Mouse (Mus musculus) lung, embryonic 14.5 days (tissue): ENCODE measurements at regions not wholly inside any gene's neighbourhood (a gene's known extent, or its start where the extent isn't known, plus 50 kb on each side); places are given as distances from the start of the nearest gene placed in this dataset.
"Not testable (repeated sequence)": the region's sequence is repeated elsewhere in the genome, so short reads cannot be mapped to it uniquely, and the experiment has no call there.

Experiments used
- ATAC-seq: fragments of 200-750 bp; cut with Nextera tagmentation; 2 replicates; pipeline ENCODE4 v1.8.0; 2017; ENCODE audit warnings: mild to moderate bottlenecking, moderate TSS enrichment, moderate library complexity; ENCODE audit not compliant: insufficient read depth
- DNase-seq: peaks from one replicate; pipeline ENCODE4 v3.0.0-alpha.2; 2015
- H3K27ac ChIP-seq: fragments of 300-500 bp; sonication (generic); 2 replicates; pipeline ENCODE4 v1.5.1; 2014; ENCODE audit warnings: low read depth, mild to moderate bottlenecking, moderate library complexity
- H3K27me3 ChIP-seq: fragments of 300-500 bp; sonication (generic); 2 replicates; pipeline ENCODE4 v1.6.1; 2014; ENCODE audit warnings: low read length, control low read depth; ENCODE audit not compliant: insufficient read depth
- H3K36me3 ChIP-seq: fragments of 300-500 bp; sonication (generic); 2 replicates; pipeline ENCODE4 v1.6.1; 2014; ENCODE audit warnings: control low read depth; ENCODE audit not compliant: insufficient read depth
- H3K4me1 ChIP-seq: fragments of 300-500 bp; sonication (generic); 2 replicates; pipeline ENCODE4 v1.6.1; 2014; ENCODE audit warnings: antibody characterized with exemption, control low read depth; ENCODE audit not compliant: insufficient read depth
- H3K4me2 ChIP-seq: fragments of 300-500 bp; sonication (generic); 2 replicates; pipeline ENCODE4 v1.6.1; 2014; ENCODE audit warnings: mild to moderate bottlenecking
- H3K4me3 ChIP-seq: fragments of 300-500 bp; sonication (generic); 2 replicates; pipeline ENCODE4 v1.5.1; 2014; ENCODE audit warnings: low read depth, low read length
- H3K9ac ChIP-seq: fragments of 300-500 bp; sonication (generic); 2 replicates; pipeline ENCODE4 v1.6.1; 2014
- H3K9me3 ChIP-seq: fragments of 300-500 bp; sonication (generic); 2 replicates; pipeline ENCODE4 v1.6.1; 2016; ENCODE audit warnings: low read depth, low read length, control low read depth
- CTCF ChIP-seq: IDR thresholded peaks from 2 replicates; pipeline ENCODE4 v1.5.1; 2016; ENCODE audit warnings: antibody characterized with exemption, low read depth
- WGBS: fragments of 180-500 bp; shearing (Covaris S2); extraction: QIAGEN DNeasy Blood & Tissue Kit; methylation state at CpG from one replicate; pipeline ENCODE4 v1.1.7; 2014; 5-methylcytosine and 5-hydroxymethylcytosine counted together

- Histone ChIP-seq H3K36me3 (no peaks in the 10 kb centered on the region), H3K27me3 (no peaks in the 10 kb centered on the region), H3K9ac (no peak overlapping the region), H3K4me3 (no peak overlapping the region), H3K4me2 (no peak overlapping the region), H3K9me3 (no peaks in the 10 kb centered on the region; the same call in 1 of the 2 replicates), H3K4me1 (no peaks in the 10 kb centered on the region), H3K27ac (no peak overlapping the region)
- DNase-seq (no peak), ATAC-seq (no peak)
- WGBS = 84% methylated on average over 5 of the region's 5 CpGs
- no peak for TF ChIP-seq CTCF
Observed at GRCm38 (mm10) chr7:87096500-87096899, 100.6 kb downstream of the Vmn2r79 start.

- not testable (repeated sequence) for ATAC-seq, H3K9ac ChIP-seq, H3K4me1 ChIP-seq, H3K27me3 ChIP-seq, H3K9me3 ChIP-seq, DNase-seq, H3K36me3 ChIP-seq, H3K4me2 ChIP-seq, H3K27ac ChIP-seq, H3K4me3 ChIP-seq
- 43% methylated on average over 1 of the region's 1 CpGs for WGBS
Observed at GRCm38 (mm10) chr7:87099611-87100010, 103.7 kb downstream of the Vmn2r79 start.

- not testable (repeated sequence) for H3K9ac ChIP-seq, DNase-seq, H3K9me3 ChIP-seq, ATAC-seq, H3K4me1 ChIP-seq, H3K27me3 ChIP-seq, H3K4me2 ChIP-seq, H3K27ac ChIP-seq, H3K36me3 ChIP-seq, H3K4me3 ChIP-seq
Observed at GRCm38 (mm10) chr7:87100377-87100776, 104.5 kb downstream of the Vmn2r79 start.

GRCm38 (mm10) chr7:87101281-87101680 is 105.4 kb downstream of the Vmn2r79 start:
- WGBS = 77% methylated on average over 5 of the region's 5 CpGs
- not testable (repeated sequence) for DNase-seq, H3K27me3 ChIP-seq

GRCm38 (mm10) chr7:87110312-87110984 is 114.5 kb downstream of the Vmn2r79 start:
- TF ChIP-seq CTCF = peak; percentile 67
- Histone ChIP-seq H3K9me3 (no peaks in the 10 kb centered on the region), H3K9ac (no peak overlapping the region), H3K27ac (no peak overlapping the region), H3K27me3 (no peaks in the 10 kb centered on the region), H3K36me3 (no peaks in the 10 kb centered on the region), H3K4me1 (no peaks in the 10 kb centered on the region), H3K4me2 (no peak overlapping the region), H3K4me3 (no peak overlapping the region)
- 27% methylated on average over 3 of the region's 3 CpGs for WGBS
- ATAC-seq (peak; percentile 66), DNase-seq (peak; percentile 89)

More at GRCm38 (mm10) chr7:87101281-87101680, 105.4 kb downstream of the Vmn2r79 start:
- ATAC-seq, H3K9ac ChIP-seq, H3K27ac ChIP-seq, H3K4me1 ChIP-seq, H3K4me2 ChIP-seq, H3K9me3 ChIP-seq, H3K36me3 ChIP-seq, H3K4me3 ChIP-seq: not testable (repeated sequence)

- no peak overlapping the region for H3K4me2 ChIP-seq
- no peak overlapping the region for H3K27ac ChIP-seq
Observed at GRCm38 (mm10) chr7:87110985-87111372, 115.1 kb downstream of the Vmn2r79 start.

GRCm38 (mm10) chr7:87113654-87114053 is 117.7 kb downstream of the Vmn2r79 start:
- Histone ChIP-seq H3K9me3 (no peaks in the 10 kb centered on the region), H3K27ac (no peak overlapping the region), H3K4me3 (no peak overlapping the region), H3K4me2 (no peak overlapping the region), H3K36me3 (no peaks in the 10 kb centered on the region), H3K27me3 (no peaks in the 10 kb centered on the region), H3K9ac (no peak overlapping the region), H3K4me1 (no peaks in the 10 kb centered on the region)
- peak; percentile 71 for TF ChIP-seq CTCF
- DNase-seq (peak; percentile 86), ATAC-seq (no peak)
- 5% methylated on average over 4 of the region's 4 CpGs for WGBS

More at GRCm38 (mm10) chr7:87110985-87111372, 115.1 kb downstream of the Vmn2r79 start:
- no peaks in the 10 kb centered on the region for H3K27me3 ChIP-seq
- no peak overlapping the region for H3K4me3 ChIP-seq
- H3K36me3 ChIP-seq = no peaks in the 10 kb centered on the region
- no peak overlapping the region for H3K9ac ChIP-seq
- H3K9me3 ChIP-seq = no peaks in the 10 kb centered on the region
- ATAC-seq (no peak), DNase-seq (no peak)
- TF ChIP-seq CTCF = no peak
- WGBS = 73% methylated on average over 4 of the region's 4 CpGs
- no peaks in the 10 kb centered on the region for H3K4me1 ChIP-seq

- H3K9me3 ChIP-seq = no peaks in the 10 kb centered on the region
- 74% methylated on average over 1 of the region's 1 CpGs for WGBS
Observed at GRCm38 (mm10) chr7:87122516-87122915, 123.4 kb upstream of the Nox4 start.

More at GRCm38 (mm10) chr7:87122516-87122915, 123.4 kb upstream of the Nox4 start:
- H3K9ac ChIP-seq = no peak overlapping the region
- ATAC-seq (no peak), DNase-seq (no peak)
- H3K27me3 ChIP-seq = no peaks in the 10 kb centered on the region
- no peaks in the 10 kb centered on the region for H3K36me3 ChIP-seq
- H3K27ac ChIP-seq = no peak overlapping the region
- no peak overlapping the region for H3K4me3 ChIP-seq
- TF ChIP-seq CTCF = no peak
- H3K4me2 ChIP-seq = no peak overlapping the region
- H3K4me1 ChIP-seq = no peaks in the 10 kb centered on the region
